Mouse (Mus musculus) heart, postnatal 10 days (tissue): Measurements from ENCODE around the gene Rab39. TPM values are rescaled to one million over a fixed set of nuclear protein-coding genes. Genes with fewer than 3 reads are reported as not detected.

Source experiments
- DNase-seq, 2 experiments: peaks; one replicate each; pipeline ENCODE4 v3.0.0; 2021
- intact Hi-C: fragments of 180-260 bp; cut with DNase I; formaldehyde crosslinking; loops from one replicate; pipeline ENCODE4 v1.15.1; 2025
- total RNA-seq, 2 experiments: library from RNA; stranded (reverse); gene quantifications; 2 replicates each; pipeline ENCODE4 v1.2.3; 2021

The Rab39 gene
- total RNA-seq, 2 experiments from 2014 or later: 0.07 to 0.12 TPM

GRCm38 (mm10) chr9:53634796-53635195, 71.2 kb downstream of the Rab39 start:
- intact Hi-C loops: no loop called here
- DNase-seq: no peak

Other genes starting within 250 kb of the Rab39 start
- 10 to 100 TPM in 1 of 2 experiments, 1 to 10 TPM in 1; 10.0 to 13.2 TPM for gene Atm, start 169.5 kb downstream of the Rab39 start, total RNA-seq
- 10 to 100 TPM; 11.1 to 12.0 TPM for gene Npat, start 169.2 kb downstream of the Rab39 start, total RNA-seq
- 100 to 1,000 TPM; 302 to 307 TPM for gene Acat1, start 95.8 kb downstream of the Rab39 start, total RNA-seq
- gene Cul5, start 36.2 kb downstream of the Rab39 start, total RNA-seq: 10 to 100 TPM; 46.1 to 49.2 TPM
- under 1 TPM in 1 of 2 experiments, not detected in 1; 0.29 TPM for gene Slc35f2, start 65.3 kb upstream of the Rab39 start, total RNA-seq
- 10 to 100 TPM; 22.6 to 50.2 TPM for gene Sln, start 143.9 kb upstream of the Rab39 start, total RNA-seq